Mouse (Mus musculus) MN1 (cell line): Measurements from ENCODE around the gene Hsd17b1.

Source experiments
- DNase-seq: peaks from one replicate; pipeline ENCODE4 v3.0.0-alpha.2; 2016; ENCODE audit warnings: low spot score

Hsd17b1 gene

GRCm38 (mm10) chr11:101060126-101060525 lies 18.1 kb upstream of the Hsd17b1 start:
- DNase-seq = peak; percentile 68

- DNase-seq = no peak
These were observed 17.2 kb upstream of the Hsd17b1 start for GRCm38 (mm10) chr11:101061049-101061448.

GRCm38 (mm10) chr11:101062165-101062884 lies 15.9 kb upstream of the Hsd17b1 start:
- DNase-seq = no peak

GRCm38 (mm10) chr11:101062971-101063675 lies 15.1 kb upstream of the Hsd17b1 start:
- DNase-seq = no peak

- peak; percentile 85 for DNase-seq
These were observed 14.4 kb upstream of the Hsd17b1 start for GRCm38 (mm10) chr11:101063676-101064327.

GRCm38 (mm10) chr11:101064462-101064861 lies 13.7 kb upstream of the Hsd17b1 start:
- no peak for DNase-seq

GRCm38 (mm10) chr11:101065002-101065401 lies 13.2 kb upstream of the Hsd17b1 start:
- DNase-seq = no peak

GRCm38 (mm10) chr11:101066549-101067412 lies 11.4 kb upstream of the Hsd17b1 start:
- DNase-seq = peak; percentile 79

- DNase-seq = peak; percentile 96
These were observed 8.6 kb upstream of the Hsd17b1 start, which contains the start of gene Naglu for GRCm38 (mm10) chr11:101069391-101070188. Naglu (plus strand) TSS chr11:101070012.

GRCm38 (mm10) chr11:101070189-101070527 lies 8.1 kb upstream of the Hsd17b1 start:
- DNase-seq = no peak

GRCm38 (mm10) chr11:101070987-101071386 lies 7.2 kb upstream of the Hsd17b1 start:
- no peak for DNase-seq

GRCm38 (mm10) chr11:101071810-101072428 lies 6.3 kb upstream of the Hsd17b1 start:
- no peak for DNase-seq

GRCm38 (mm10) chr11:101079746-101080145 lies 1.5 kb downstream of the Hsd17b1 start:
- DNase-seq = no peak

- DNase-seq = no peak
These were observed 2.2 kb downstream of the Hsd17b1 start for GRCm38 (mm10) chr11:101080421-101080820.

GRCm38 (mm10) chr11:101081659-101082058 lies 3.4 kb downstream of the Hsd17b1 start:
- DNase-seq = peak; percentile 49

GRCm38 (mm10) chr11:101082208-101083082 lies 4.2 kb downstream of the Hsd17b1 start, which contains the start of gene Coasy:
Coasy (plus strand) TSS chr11:101082565.
- DNase-seq = peak; percentile 93

GRCm38 (mm10) chr11:101083083-101083697 lies 5.0 kb downstream of the Hsd17b1 start:
- DNase-seq = peak; percentile 55

GRCm38 (mm10) chr11:101084246-101084645 lies 6.0 kb downstream of the Hsd17b1 start:
- DNase-seq = no peak

- DNase-seq = no peak
These were observed 6.6 kb downstream of the Hsd17b1 start for GRCm38 (mm10) chr11:101084811-101085210.
